Mouse (Mus musculus) liver, embryonic 14.5 days (tissue): Measurements from ENCODE around the gene Sema6b. TPM values are rescaled to one million over a fixed set of nuclear protein-coding genes. Genes with fewer than 3 reads are reported as not detected.

Experiments
- ATAC-seq: fragments of 200-750 bp; cut with Nextera tagmentation; 2 replicates; pipeline ENCODE4 v1.8.0; 2017; ENCODE audit warnings: moderate number of reproducible peaks, mild to moderate bottlenecking, moderate library complexity; ENCODE audit not compliant: insufficient read depth
- DNase-seq, 3 experiments: peaks; one replicate each; pipeline ENCODE4 v3.0.0-alpha.2; 2012 to 2013; ENCODE audit warnings: low read depth in 3 of 3, low spot score in 3 of 3
- H3K27ac ChIP-seq: fragments of 300-500 bp; sonication (generic); 2 replicates; pipeline ENCODE4 v1.5.1; 2014; ENCODE audit warnings: moderate library complexity, mild to moderate bottlenecking, control low read depth, inconsistent platforms
- H3K27me3 ChIP-seq: fragments of 300-500 bp; sonication (generic); 2 replicates; pipeline ENCODE4 v1.6.1; 2014; ENCODE audit warnings: mild to moderate bottlenecking, low read length, moderate library complexity; ENCODE audit not compliant: control insufficient read depth, insufficient read depth
- H3K36me3 ChIP-seq: fragments of 300-500 bp; sonication (generic); replicated peaks from 2 replicates; pipeline ENCODE4 v1.6.1; 2014; ENCODE audit warnings: low read depth; ENCODE audit not compliant: control insufficient read depth, insufficient read depth
- H3K4me1 ChIP-seq, 2 experiments: fragments of 200-500 bp in 1 of 2; fragments of 300-500 bp in 1 of 2; sonication (generic) in 1 of 2; replicated peaks; 2 replicates each; pipeline ENCODE4 v1.6.1; 2012 to 2014; ENCODE audit warnings: antibody characterized with exemption in 1 of 2, inconsistent platforms in 1 of 2, low read length in 1 of 2; ENCODE audit not compliant: control insufficient read depth in 2 of 2, insufficient read depth in 2 of 2
- H3K4me2 ChIP-seq: fragments of 300-500 bp; sonication (generic); 2 replicates; pipeline ENCODE4 v1.6.1; 2014; ENCODE audit warnings: low read depth, mild to moderate bottlenecking, control low read depth, moderate library complexity
- H3K4me3 ChIP-seq, 2 experiments: fragments of 200-500 bp in 1 of 2; fragments of 300-500 bp in 1 of 2; sonication (generic) in 1 of 2; 2 replicates each; pipeline ENCODE4 v1.5.1; 2012 to 2014; ENCODE audit warnings: low read depth in 2 of 2, low read length in 2 of 2, mild to moderate bottlenecking in 2 of 2, control low read depth in 1 of 2, inconsistent platforms in 1 of 2, moderate library complexity in 1 of 2; ENCODE audit not compliant: insufficient read depth in 1 of 2
- H3K9ac ChIP-seq: fragments of 300-500 bp; sonication (generic); replicated peaks from 2 replicates; pipeline ENCODE4 v1.6.1; 2014; ENCODE audit warnings: mild to moderate bottlenecking, control low read depth, moderate library complexity
- H3K9me3 ChIP-seq: fragments of 300-500 bp; sonication (generic); 2 replicates; pipeline ENCODE4 v1.6.1; 2016; ENCODE audit warnings: low read length, mixed read lengths; ENCODE audit not compliant: control insufficient read depth
- CTCF ChIP-seq: IDR thresholded peaks from 2 replicates; pipeline ENCODE4 v1.5.1; 2016; ENCODE audit warnings: antibody characterized with exemption, low read depth, control low read depth
- EP300 ChIP-seq: IDR thresholded peaks from 2 replicates; pipeline ENCODE4 v1.6.1; 2016; ENCODE audit warnings: antibody characterized with exemption, low read depth
- WGBS: fragments of 180-500 bp; shearing (Covaris S2); extraction: QIAGEN DNeasy Blood & Tissue Kit; methylation state at CpG from one replicate; pipeline ENCODE4 v1.1.7; 2014; ENCODE audit not compliant: insufficient replicate concordance; 5-methylcytosine and 5-hydroxymethylcytosine counted together
- microRNA-seq: library from miRNA; unstranded; fragments of <30 nt; microRNA quantifications from one replicate; pipeline ENCODE4, GENCODE M21; 2016
- polyA plus RNA-seq, 2 experiments: library from polyadenylated mRNA; depleted of rRNA in 1 of 2; stranded (reverse) in 1 of 2; unstranded in 1 of 2; fragments of >200 nt; fragmentation: Nextera tagmentation in 1 of 2; extraction: Ambion mirVana in 1 of 2; gene quantifications; 2 replicates each; pipeline versions ENCODE4 v1.2.1 to v1.2.3; 2012 to 2014

Sema6b gene
- polyA plus RNA-seq, 2 experiments = 0.43 to 0.92 TPM

DNA sequence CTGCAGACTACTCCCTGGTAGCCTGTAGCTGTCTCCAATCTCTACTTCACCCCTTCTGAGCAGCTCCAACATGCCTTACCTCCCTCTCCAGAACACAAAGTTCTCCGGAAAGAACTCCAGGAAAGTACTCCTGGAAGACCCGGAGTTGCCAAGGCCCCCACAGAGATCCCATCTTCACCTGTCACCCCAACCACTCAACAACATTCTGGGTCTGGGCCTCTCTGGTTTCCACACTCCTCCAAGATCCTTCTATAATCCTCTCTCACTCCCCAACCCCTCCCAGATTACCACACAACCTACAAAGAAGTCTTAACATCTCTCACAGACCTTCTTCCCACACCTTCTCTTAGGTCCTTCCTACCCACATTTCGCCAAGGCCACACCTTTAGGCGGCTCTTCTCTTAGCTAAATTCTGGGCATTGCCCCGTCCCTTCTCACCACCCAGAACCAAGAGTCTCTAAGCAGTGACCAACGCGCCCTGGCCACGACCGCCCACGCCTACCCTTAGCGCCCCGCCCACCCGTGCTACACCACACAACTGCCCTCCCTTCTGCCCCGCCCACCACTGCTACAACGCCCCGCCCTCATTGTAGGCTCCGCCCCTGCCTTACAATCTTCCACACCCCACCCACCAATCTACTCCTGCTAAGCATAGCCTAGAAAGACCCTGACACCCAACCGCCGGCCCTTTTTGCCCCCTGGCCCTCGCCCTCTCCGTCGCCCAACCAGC is 65.9 kb downstream of the Sema6b start:
- ATAC-seq (peak; percentile 33), DNase-seq (peak; percentile 74 to 84 (median 75))
- Histone ChIP-seq H3K9ac (peak overlapping the region; percentile 75), H3K4me1 (peaks cover 17 to 22% of the 10 kb centered on the region in 2 experiments), H3K27me3 (no peaks in the 10 kb centered on the region), H3K36me3 (peaks cover 14% of the 10 kb centered on the region), H3K4me2 (peak overlapping the region; percentile 97), H3K9me3 (no peaks in the 10 kb centered on the region), H3K27ac (peak overlapping the region; percentile 93), H3K4me3 (peak overlapping the region; percentile 70 to 87)
- 7% methylated on average over 22 of the region's 22 CpGs for WGBS
- TF ChIP-seq EP300 (no peak; the same call in 1 of the 2 replicates), CTCF (no peak)

Small RNA genes lying within 50 kb of the gene (microRNA-seq; reads per million reads assigned to microRNA genes)
- gene Gm44397 = not detected

Other genes with a start within 250 kb of the Sema6b start
- gene Zfp959, start 248.2 kb downstream of the Sema6b start, polyA plus RNA-seq (2012; rRNA removed) = 1.6 and 2.6 TPM in 2 replicates
- 4.1 and 4.7 TPM in 2 replicates for gene Zfp959, start 248.2 kb downstream of the Sema6b start, polyA plus RNA-seq (2014; fragmentation: Nextera tagmentation; extraction: Ambion mirVana)
- 0.44 and 0.76 TPM in 2 replicates for gene Zfp119b, start 190.8 kb downstream of the Sema6b start, polyA plus RNA-seq (2012; rRNA removed)
- 2.1 and 2.5 TPM in 2 replicates for gene Zfp119b, start 190.8 kb downstream of the Sema6b start, polyA plus RNA-seq (2014; fragmentation: Nextera tagmentation; extraction: Ambion mirVana)
- gene Ebi3, start 187.7 kb downstream of the Sema6b start, polyA plus RNA-seq (2012; rRNA removed) = 4.1 and 5.5 TPM in 2 replicates
- 3.0 and 4.5 TPM in 2 replicates for gene Ebi3, start 187.7 kb downstream of the Sema6b start, polyA plus RNA-seq (2014; fragmentation: Nextera tagmentation; extraction: Ambion mirVana)
- 3.2 and 5.1 TPM in 2 replicates for gene Yju2, start 181.2 kb downstream of the Sema6b start, polyA plus RNA-seq (2012; rRNA removed)
- gene Yju2, start 181.2 kb downstream of the Sema6b start, polyA plus RNA-seq (2014; fragmentation: Nextera tagmentation; extraction: Ambion mirVana) = 5.2 and 6.4 TPM in 2 replicates
- gene Shd, start 169.9 kb downstream of the Sema6b start, polyA plus RNA-seq (2012; rRNA removed) = 0.31 and 0.83 TPM in 2 replicates
- gene Shd, start 169.9 kb downstream of the Sema6b start, polyA plus RNA-seq (2014; fragmentation: Nextera tagmentation; extraction: Ambion mirVana) = not detected in 2 replicates
- 0.27 and 0.30 TPM in 2 replicates for gene Fsd1, start 153.8 kb downstream of the Sema6b start, polyA plus RNA-seq (2012; rRNA removed)
- gene Fsd1, start 153.8 kb downstream of the Sema6b start, polyA plus RNA-seq (2014; fragmentation: Nextera tagmentation; extraction: Ambion mirVana) = 0.19 and 0.33 TPM in 2 replicates
- 1.9 and 2.0 TPM in 2 replicates for gene Stap2, start 134.8 kb downstream of the Sema6b start, polyA plus RNA-seq (2012; rRNA removed)
- gene Stap2, start 134.8 kb downstream of the Sema6b start, polyA plus RNA-seq (2014; fragmentation: Nextera tagmentation; extraction: Ambion mirVana) = 1.8 and 2.8 TPM in 2 replicates
- gene Mpnd, start 134.6 kb downstream of the Sema6b start, polyA plus RNA-seq (2012; rRNA removed) = 15.7 TPM in 2 replicates
- gene Mpnd, start 134.6 kb downstream of the Sema6b start, polyA plus RNA-seq (2014; fragmentation: Nextera tagmentation; extraction: Ambion mirVana) = 12.9 and 14.8 TPM in 2 replicates
- gene Sh3gl1, start 103.7 kb downstream of the Sema6b start, polyA plus RNA-seq (2012; rRNA removed) = 28.8 and 30.0 TPM in 2 replicates
- gene Sh3gl1, start 103.7 kb downstream of the Sema6b start, polyA plus RNA-seq (2014; fragmentation: Nextera tagmentation; extraction: Ambion mirVana) = 32.5 and 32.9 TPM in 2 replicates
- gene Chaf1a, start 99.9 kb downstream of the Sema6b start, polyA plus RNA-seq (2012; rRNA removed) = 10.8 and 14.6 TPM in 2 replicates
- gene Chaf1a, start 99.9 kb downstream of the Sema6b start, polyA plus RNA-seq (2014; fragmentation: Nextera tagmentation; extraction: Ambion mirVana) = 10.2 and 13.0 TPM in 2 replicates
- gene Ubxn6, start 65.3 kb downstream of the Sema6b start, polyA plus RNA-seq (2012; rRNA removed) = 7.3 TPM in 2 replicates
- gene Ubxn6, start 65.3 kb downstream of the Sema6b start, polyA plus RNA-seq (2014; fragmentation: Nextera tagmentation; extraction: Ambion mirVana) = 10.8 and 12.2 TPM in 2 replicates
- gene Hdgfl2, start 60.7 kb downstream of the Sema6b start, polyA plus RNA-seq (2012; rRNA removed) = 18.2 and 29.5 TPM in 2 replicates
- gene Hdgfl2, start 60.7 kb downstream of the Sema6b start, polyA plus RNA-seq (2014; fragmentation: Nextera tagmentation; extraction: Ambion mirVana) = 26.0 and 36.0 TPM in 2 replicates
- gene Plin4, start 30.5 kb downstream of the Sema6b start, polyA plus RNA-seq (2012; rRNA removed) = 0.01 TPM in 2 replicates
- gene Plin4, start 30.5 kb downstream of the Sema6b start, polyA plus RNA-seq (2014; fragmentation: Nextera tagmentation; extraction: Ambion mirVana) = 0.03 TPM in 1 of 2 replicates, not detected in the other
- 0.11 and 0.29 TPM in 2 replicates for gene Plin5, start 22.7 kb downstream of the Sema6b start, polyA plus RNA-seq (2012; rRNA removed)
- gene Plin5, start 22.7 kb downstream of the Sema6b start, polyA plus RNA-seq (2014; fragmentation: Nextera tagmentation; extraction: Ambion mirVana) = 0.34 and 0.35 TPM in 2 replicates
- 0.09 and 0.10 TPM in 2 replicates for gene Lrg1, start 18.3 kb downstream of the Sema6b start, polyA plus RNA-seq (2012; rRNA removed)
- 0.29 and 0.67 TPM in 2 replicates for gene Lrg1, start 18.3 kb downstream of the Sema6b start, polyA plus RNA-seq (2014; fragmentation: Nextera tagmentation; extraction: Ambion mirVana)
- 1.5 and 1.8 TPM in 2 replicates for gene Tnfaip8l1, start 22.1 kb upstream of the Sema6b start, polyA plus RNA-seq (2012; rRNA removed)
- 2.4 and 2.7 TPM in 2 replicates for gene Tnfaip8l1, start 22.1 kb upstream of the Sema6b start, polyA plus RNA-seq (2014; fragmentation: Nextera tagmentation; extraction: Ambion mirVana)
- gene Mydgf, start 43.6 kb upstream of the Sema6b start, polyA plus RNA-seq (2012; rRNA removed) = 35.9 and 37.3 TPM in 2 replicates
- gene Mydgf, start 43.6 kb upstream of the Sema6b start, polyA plus RNA-seq (2014; fragmentation: Nextera tagmentation; extraction: Ambion mirVana) = 48.8 and 50.3 TPM in 2 replicates
- gene Dpp9, start 78.6 kb upstream of the Sema6b start, polyA plus RNA-seq (2012; rRNA removed) = 14.4 and 16.5 TPM in 2 replicates
- 11.7 and 16.6 TPM in 2 replicates for gene Dpp9, start 78.6 kb upstream of the Sema6b start, polyA plus RNA-seq (2014; fragmentation: Nextera tagmentation; extraction: Ambion mirVana)
- gene Fem1a, start 116.5 kb upstream of the Sema6b start, polyA plus RNA-seq (2012; rRNA removed) = 5.6 and 5.8 TPM in 2 replicates
- 4.9 and 5.8 TPM in 2 replicates for gene Fem1a, start 116.5 kb upstream of the Sema6b start, polyA plus RNA-seq (2014; fragmentation: Nextera tagmentation; extraction: Ambion mirVana)
- gene Ticam1, start 136.4 kb upstream of the Sema6b start, polyA plus RNA-seq (2012; rRNA removed) = 4.9 and 6.8 TPM in 2 replicates
- gene Ticam1, start 136.4 kb upstream of the Sema6b start, polyA plus RNA-seq (2014; fragmentation: Nextera tagmentation; extraction: Ambion mirVana) = 3.4 and 3.8 TPM in 2 replicates
- 7.4 and 9.2 TPM in 2 replicates for gene Plin3, start 152.5 kb upstream of the Sema6b start, polyA plus RNA-seq (2012; rRNA removed)
- gene Plin3, start 152.5 kb upstream of the Sema6b start, polyA plus RNA-seq (2014; fragmentation: Nextera tagmentation; extraction: Ambion mirVana) = 24.2 and 27.2 TPM in 2 replicates
- not detected in 2 replicates for gene Arrdc5, start 159.9 kb upstream of the Sema6b start, polyA plus RNA-seq (2012; rRNA removed)
- gene Arrdc5, start 159.9 kb upstream of the Sema6b start, polyA plus RNA-seq (2014; fragmentation: Nextera tagmentation; extraction: Ambion mirVana) = not detected in 2 replicates
- gene Uhrf1, start 163.0 kb upstream of the Sema6b start, polyA plus RNA-seq (2012; rRNA removed) = 72.6 and 86.2 TPM in 2 replicates
- 76.0 and 90.8 TPM in 2 replicates for gene Uhrf1, start 163.0 kb upstream of the Sema6b start, polyA plus RNA-seq (2014; fragmentation: Nextera tagmentation; extraction: Ambion mirVana)
- 4.2 and 4.6 TPM in 2 replicates for gene Kdm4b, start 185.7 kb upstream of the Sema6b start, polyA plus RNA-seq (2012; rRNA removed)
- gene Kdm4b, start 185.7 kb upstream of the Sema6b start, polyA plus RNA-seq (2014; fragmentation: Nextera tagmentation; extraction: Ambion mirVana) = 4.5 and 6.3 TPM in 2 replicates